ENCODE assay signal across 12 mouse cellular contexts in genomic region chr4:74972143-74972542, GRCm38 (mm10).
DNase-seq lines count a peak whose midpoint lies in the region; ATAC-seq lines count a peak whose summit lies in the region.
"Had no signal": no experiment of that assay in that cellular context is flagged by ENCODE, and none has a peak within 500 bp of the region (broad histone marks: within the 10 kb centered on the region; RNA-seq: fewer than 3 reads in every experiment).

No protein-coding gene starts in this region.

- no peaks in the 10 kb centered on the region for H3K9me3 ChIP-seq in kidney, embryonic 14.5 days (ENCODE audit: control insufficient read depth, low read length)

- H3K4me3 ChIP-seq in kidney, embryonic 14.5 days (ENCODE audit: low read length): no peak overlapping the region

- H3K4me1 ChIP-seq in kidney, embryonic 14.5 days (ENCODE audit: control insufficient read depth, insufficient read depth, low read length): no peaks in the 10 kb centered on the region

- H3K9ac ChIP-seq in kidney, embryonic 14.5 days (ENCODE audit: low read depth, low read length): no peak overlapping the region

- DNase-seq in cerebellum, postnatal 14 days: peak; percentile 4 to 10
- no peak for DNase-seq in cerebellum, adult 11 months
- DNase-seq in kidney, adult 9 months: peak; percentile 1
- DNase-seq in right cerebral cortex, adult 18-20 months: peak; percentile 2
- no peak for DNase-seq in right cerebral cortex, postnatal 10 days (ENCODE audit: low spot score in 2 of 2)
- peak; percentile 1 for DNase-seq in telencephalon, adult 2 months (ENCODE audit: low read depth, low spot score)
- no peak for DNase-seq in yolk sac, embryonic 10.5 days (ENCODE audit: low spot score)
- DNase-seq: heart, postnatal 36 days; kidney, adult 11 months; left cerebral cortex, postnatal 4 days; lung, adult 18-20 months had no signal

- H3K27ac ChIP-seq in kidney, embryonic 14.5 days (ENCODE audit: low read depth, low read length): no peak overlapping the region

- H3K4me2 ChIP-seq in kidney, embryonic 14.5 days (replicated peaks; ENCODE audit: low read depth, low read length): no peak overlapping the region

- ATAC-seq in kidney, embryonic 14.5 days (ENCODE audit: low FRiP score, low TSS enrichment): no peak

- WGBS in kidney, embryonic 14.5 days: 88% methylated on average over 1 of the region's 1 CpGs

- H3K27me3 ChIP-seq in kidney, embryonic 14.5 days (ENCODE audit: control insufficient read depth, insufficient read depth, low read length): no peaks in the 10 kb centered on the region

- no peaks in the 10 kb centered on the region for H3K36me3 ChIP-seq in kidney, embryonic 14.5 days (ENCODE audit: control insufficient read depth, insufficient read depth, low read length)

Comparison
In these comparisons a context has a peak if more than half of its experiments do, and no peak if none do; other contexts are left out.
1. DNase-seq: peak in cerebellum, postnatal 14 days (2 of 2), kidney, adult 9 months (single experiment), right cerebral cortex, adult 18-20 months (single experiment) and telencephalon, adult 2 months (single experiment); none in cerebellum, adult 11 months (single experiment), right cerebral cortex, postnatal 10 days (0 of 2) and yolk sac, embryonic 10.5 days (single experiment).